Mouse (Mus musculus) CH12.LX (cell line): Measurements from ENCODE around the gene Hoxd3.

Experiments used
- BHLHE40 ChIP-seq: IDR thresholded peaks from 2 replicates; pipeline ENCODE4 v1.6.1; 2011; ENCODE audit warnings: mild to moderate bottlenecking, low read depth, low read length, improper control_type of control experiment
- CTCF ChIP-seq, 2 experiments: IDR thresholded peaks in 1 of 2; conservative IDR thresholded peaks in 1 of 2; 2 replicates each; pipeline ENCODE4 v1.5.1; 2011 to 2012; ENCODE audit warnings: low read depth in 2 of 2, low read length in 2 of 2, improper control_type of control experiment in 1 of 2, inconsistent platforms in 1 of 2, mild to moderate bottlenecking in 1 of 2, moderate library complexity in 1 of 2
- E2F4 ChIP-seq: IDR thresholded peaks from 2 replicates; pipeline ENCODE4 v1.6.1; 2011; ENCODE audit warnings: low read depth, low read length, improper control_type of control experiment; ENCODE audit not compliant: insufficient replicate concordance
- EP300 ChIP-seq: IDR thresholded peaks from 2 replicates; pipeline ENCODE4 v1.6.1; 2011; ENCODE audit warnings: low read length, improper control_type of control experiment
- HCFC1 ChIP-seq: IDR thresholded peaks from 2 replicates; pipeline ENCODE4 v1.6.1; 2012; ENCODE audit warnings: low read depth, mild to moderate bottlenecking, inconsistent platforms, low read length, improper control_type of control experiment
- POLR2A ChIP-seq: IDR thresholded peaks from 2 replicates; pipeline ENCODE4 v1.6.1; 2011; ENCODE audit warnings: low read depth, mild to moderate bottlenecking, improper control_type of control experiment, low read length
- SIN3A ChIP-seq: IDR thresholded peaks from 2 replicates; pipeline ENCODE4 v1.6.1; 2012; ENCODE audit warnings: low read length, improper control_type of control experiment, inconsistent platforms
- TCF12 ChIP-seq: IDR thresholded peaks from 2 replicates; pipeline ENCODE4 v1.6.1; 2014; ENCODE audit warnings: low read depth, mild to moderate bottlenecking, inconsistent platforms, low read length, improper control_type of control experiment
- ZNF384 ChIP-seq: IDR thresholded peaks from 2 replicates; pipeline ENCODE4 v1.6.1; 2012; ENCODE audit warnings: low read depth, low read length, improper control_type of control experiment, inconsistent platforms

- TF ChIP-seq CTCF (conservative IDR thresholded peaks at IDR 0.05 in 1 of 2, IDR thresholded peaks at IDR 0.05 in 1 of 2; ENCODE audit: low read depth in 2 of 2, low read length in 2 of 2), result no peak
- TF ChIP-seq ZNF384, result no peak
- TF ChIP-seq TCF12, result no peak
- no peak for TF ChIP-seq POLR2A
- TF ChIP-seq BHLHE40, result no peak
- TF ChIP-seq EP300, result no peak
- TF ChIP-seq SIN3A, result no peak
- no peak for TF ChIP-seq HCFC1
- TF ChIP-seq E2F4, result no peak
Measured at GRCm38 (mm10) chr2:74751861-74752260, 40.1 kb downstream of the Hoxd3 start.
